Comparison of ENCODE assay signal across 24 mouse cellular contexts in genomic region chr9:16486229-16486628, GRCm38 (mm10). TPM values are rescaled to one million over a fixed set of nuclear protein-coding genes. Genes with fewer than 3 reads are reported as not detected.
DNase-seq lines count a peak whose midpoint lies in the region; ATAC-seq and TF ChIP-seq lines count a peak whose summit lies in the region.
"Had no signal": no experiment of that assay in that cellular context is flagged by ENCODE, and none has a peak within 500 bp of the region (broad histone marks: within the 10 kb centered on the region; RNA-seq: fewer than 3 reads in every experiment).

No protein-coding gene starts in this region.

- ATAC-seq in hindbrain, embryonic 11.5 days (ENCODE audit: low FRiP score), result no peak
- ATAC-seq in hindbrain, embryonic 13.5 days (ENCODE audit: low FRiP score), result no peak
- no peak for ATAC-seq in midbrain, embryonic 12.5 days (ENCODE audit: low FRiP score, low read depth)
- ATAC-seq in midbrain, postnatal 0 days (ENCODE audit: low FRiP score), result no peak
- ATAC-seq in midbrain, embryonic 14.5 days (ENCODE audit: low FRiP score, low TSS enrichment), result no peak
- ATAC-seq in midbrain, embryonic 15.5 days (replicated peaks), result no peak
- no peak for ATAC-seq in megakaryocyte progenitor cell, adult 5-6 weeks (replicated peaks; ENCODE audit: poor library complexity)
- ATAC-seq: activated CD4-positive, CD25-positive, alpha-beta regulatory T cell, adult 4 months; forebrain, embryonic 13.5 days; forebrain, embryonic 15.5 days; Patski had no signal

- 0 out of 2 replicates have a peak, but pooled peaks cover 2% of the 10 kb centered on the region for H3K4me1 ChIP-seq in hindbrain, embryonic 11.5 days (replicated peaks; ENCODE audit: control insufficient read depth, insufficient read depth, low read length)
- H3K4me1 ChIP-seq in hindbrain, embryonic 13.5 days (replicated peaks), result peaks cover 44% of the 10 kb centered on the region
- H3K4me1 ChIP-seq in midbrain, embryonic 12.5 days, result peaks cover 46% of the 10 kb centered on the region
- 0 out of 2 replicates have a peak, but pooled peaks cover 5% of the 10 kb centered on the region for H3K4me1 ChIP-seq in midbrain, postnatal 0 days (ENCODE audit: insufficient read depth, low read length)
- peaks cover 37% of the 10 kb centered on the region for H3K4me1 ChIP-seq in midbrain, embryonic 14.5 days (ENCODE audit: control insufficient read depth, insufficient read depth, low read length)
- H3K4me1 ChIP-seq in midbrain, embryonic 15.5 days, result peaks cover 36% of the 10 kb centered on the region
- peaks cover 0 to 16% of the 10 kb centered on the region in 2 experiments; a peak in 2 of 4 replicates for H3K4me1 ChIP-seq in CH12.LX (ENCODE audit: control insufficient read depth in 1 of 2, insufficient read depth in 2 of 2)
- H3K4me1 ChIP-seq: embryonic facial prominence, embryonic 12.5 days had no signal

- H3K4me3 ChIP-seq in hindbrain, embryonic 11.5 days (ENCODE audit: low read depth, low read length), result no peak overlapping the region
- H3K4me3 ChIP-seq in hindbrain, embryonic 13.5 days, result no peak overlapping the region
- H3K4me3 ChIP-seq in midbrain, embryonic 12.5 days, result no peak overlapping the region
- no peak overlapping the region for H3K4me3 ChIP-seq in midbrain, postnatal 0 days (ENCODE audit: low read depth, low read length)
- no peak overlapping the region for H3K4me3 ChIP-seq in midbrain, embryonic 14.5 days (replicated peaks; ENCODE audit: low read depth, low read length)
- H3K4me3 ChIP-seq in midbrain, embryonic 15.5 days, result no peak overlapping the region
- H3K4me3 ChIP-seq in CH12.LX (replicated peaks in 1 of 3; ENCODE audit: low read depth in 2 of 3, low read length in 2 of 3, poor library complexity in 1 of 3), result no peak overlapping the region
- H3K4me3 ChIP-seq: embryonic facial prominence, embryonic 10.5 days; embryonic facial prominence, embryonic 12.5 days; forebrain, embryonic 13.5 days; forebrain, embryonic 15.5 days had no signal

- TF ChIP-seq EP300 in CH12.LX (IDR thresholded peaks at IDR 0.05; ENCODE audit: low read length), result peak; percentile 50; the same call in 1 of the 2 replicates

- no peaks in the 10 kb centered on the region for H3K27me3 ChIP-seq in hindbrain, embryonic 11.5 days (ENCODE audit: control insufficient read depth, insufficient read depth, low read length)
- H3K27me3 ChIP-seq in hindbrain, embryonic 13.5 days, result no peaks in the 10 kb centered on the region
- H3K27me3 ChIP-seq in midbrain, embryonic 12.5 days, result no peaks in the 10 kb centered on the region
- no peaks in the 10 kb centered on the region for H3K27me3 ChIP-seq in midbrain, postnatal 0 days (ENCODE audit: insufficient read depth, low read length)
- H3K27me3 ChIP-seq in midbrain, embryonic 14.5 days (ENCODE audit: control insufficient read depth, insufficient read depth, low read length), result no peaks in the 10 kb centered on the region
- H3K27me3 ChIP-seq in midbrain, embryonic 15.5 days (replicated peaks), result no peaks in the 10 kb centered on the region
- no peaks in the 10 kb centered on the region for H3K27me3 ChIP-seq in CH12.LX (replicated peaks)
- H3K27me3 ChIP-seq: embryonic facial prominence, embryonic 12.5 days; forebrain, embryonic 13.5 days; forebrain, embryonic 15.5 days had no signal

- 88% methylated on average over 1 of the region's 1 CpGs for WGBS in hindbrain, embryonic 11.5 days
- WGBS in hindbrain, embryonic 13.5 days, result 83% methylated on average over 1 of the region's 1 CpGs
- WGBS in midbrain, embryonic 12.5 days, result 87% methylated on average over 1 of the region's 1 CpGs
- WGBS in midbrain, postnatal 0 days, result 91% methylated on average over 1 of the region's 1 CpGs
- WGBS in midbrain, embryonic 14.5 days, result 89% methylated on average over 1 of the region's 1 CpGs
- 77% methylated on average over 1 of the region's 1 CpGs for WGBS in midbrain, embryonic 15.5 days

- no peaks in the 10 kb centered on the region for H3K36me3 ChIP-seq in hindbrain, embryonic 11.5 days (ENCODE audit: control insufficient read depth, insufficient read depth, low read length)
- no peaks in the 10 kb centered on the region for H3K36me3 ChIP-seq in hindbrain, embryonic 13.5 days
- H3K36me3 ChIP-seq in midbrain, embryonic 12.5 days, result no peaks in the 10 kb centered on the region
- H3K36me3 ChIP-seq in midbrain, postnatal 0 days (ENCODE audit: insufficient read depth, low read length), result no peaks in the 10 kb centered on the region
- no peaks in the 10 kb centered on the region for H3K36me3 ChIP-seq in midbrain, embryonic 14.5 days (ENCODE audit: control insufficient read depth, insufficient read depth, low read length)
- no peaks in the 10 kb centered on the region for H3K36me3 ChIP-seq in midbrain, embryonic 15.5 days (replicated peaks)
- H3K36me3 ChIP-seq in CH12.LX (replicated peaks in 1 of 2; ENCODE audit: control insufficient read depth in 1 of 2, insufficient read depth in 1 of 2, low read length in 1 of 2), result no peaks in the 10 kb centered on the region
- H3K36me3 ChIP-seq: embryonic facial prominence, embryonic 10.5 days; embryonic facial prominence, embryonic 12.5 days; forebrain, embryonic 15.5 days; G1E had no signal

- no peaks in the 10 kb centered on the region for H3K79me2 ChIP-seq in CH12.LX (replicated peaks; ENCODE audit: control insufficient read depth, extremely low read depth, insufficient read depth, poor library complexity, severe bottlenecking)

- dilution Hi-C loops in CH12.LX (cut with MboI; ENCODE audit: extremely low pct_ligation_motif_present, extremely low pct_unique_long_range_greater_than_20kb, low sequenced_read_pairs), result no loop called here

- TF ChIP-seq RAD21 in CH12.LX (IDR thresholded peaks at IDR 0.05; ENCODE audit: low read depth, low read length), result no peak

- in situ Hi-C loops in CH12.LX (cut with MboI; ENCODE audit: low pct_ligation_motif_present, low pct_unique_long_range_greater_than_20kb, low sequenced_read_pairs), result no loop called here

- no peak overlapping the region for H3K4me2 ChIP-seq in hindbrain, embryonic 11.5 days (replicated peaks; ENCODE audit: low read depth, low read length)
- H3K4me2 ChIP-seq in hindbrain, embryonic 13.5 days, result no peak overlapping the region
- no peak overlapping the region for H3K4me2 ChIP-seq in midbrain, embryonic 12.5 days (replicated peaks)
- H3K4me2 ChIP-seq in midbrain, postnatal 0 days (ENCODE audit: low read depth, low read length, poor library complexity, severe bottlenecking), result no peak overlapping the region
- H3K4me2 ChIP-seq in midbrain, embryonic 14.5 days (ENCODE audit: low read length), result no peak overlapping the region
- no peak overlapping the region for H3K4me2 ChIP-seq in midbrain, embryonic 15.5 days
- H3K4me2 ChIP-seq in CH12.LX (ENCODE audit: insufficient read depth, low read depth, poor library complexity, severe bottlenecking), result no peak overlapping the region
- H3K4me2 ChIP-seq: embryonic facial prominence, embryonic 12.5 days; forebrain, embryonic 15.5 days had no signal

- H3K27ac ChIP-seq in hindbrain, embryonic 11.5 days (ENCODE audit: low read depth, low read length), result peak overlapping the region; percentile 31; the same call in 1 of the 2 replicates
- no peak overlapping the region for H3K27ac ChIP-seq in hindbrain, embryonic 13.5 days
- 0 out of 2 replicates have a peak overlapping the region, but pooled peaks have one; percentile 10 for H3K27ac ChIP-seq in midbrain, embryonic 12.5 days (replicated peaks)
- H3K27ac ChIP-seq in midbrain, postnatal 0 days (ENCODE audit: low read depth, low read length), result no peak overlapping the region
- H3K27ac ChIP-seq in midbrain, embryonic 14.5 days (replicated peaks; ENCODE audit: low read depth, low read length), result 0 out of 2 replicates have a peak overlapping the region, but pooled peaks have one; percentile 55
- H3K27ac ChIP-seq in midbrain, embryonic 15.5 days, result no peak overlapping the region; the same call in 1 of the 2 replicates
- no peak overlapping the region for H3K27ac ChIP-seq in CH12.LX (ENCODE audit: insufficient read depth, low read depth)
- H3K27ac ChIP-seq: embryonic facial prominence, embryonic 10.5 days; embryonic facial prominence, embryonic 12.5 days; forebrain, embryonic 15.5 days had no signal

- no peak for DNase-seq in hindbrain, embryonic 11.5 days (ENCODE audit: low spot score)
- no peak for DNase-seq in midbrain, postnatal 0 days (ENCODE audit: low spot score)
- DNase-seq in midbrain, embryonic 14.5 days, result no peak
- DNase-seq in CH12.LX (ENCODE audit: extremely low read depth), result peak; percentile 45
- DNase-seq: adrenal gland, adult 8-10 months; adrenal gland, postnatal 14 days; adrenal gland, postnatal 36 days; cerebellum, adult 11-12 months; cerebellum, adult 2 months; cerebellum, adult 9-10 months; cerebellum, postnatal 10 days; cerebellum, postnatal 25 days had no signal

- no peaks in the 10 kb centered on the region for H3K9me3 ChIP-seq in hindbrain, embryonic 11.5 days (ENCODE audit: control insufficient read depth, low read length)
- no peaks in the 10 kb centered on the region for H3K9me3 ChIP-seq in hindbrain, embryonic 13.5 days
- H3K9me3 ChIP-seq in midbrain, embryonic 12.5 days, result no peaks in the 10 kb centered on the region
- no peaks in the 10 kb centered on the region for H3K9me3 ChIP-seq in midbrain, postnatal 0 days (ENCODE audit: low read length)
- H3K9me3 ChIP-seq in midbrain, embryonic 14.5 days (ENCODE audit: control insufficient read depth, low read length), result no peaks in the 10 kb centered on the region
- no peaks in the 10 kb centered on the region for H3K9me3 ChIP-seq in midbrain, embryonic 15.5 days
- no peaks in the 10 kb centered on the region for H3K9me3 ChIP-seq in CH12.LX (replicated peaks; ENCODE audit: low read length)
- H3K9me3 ChIP-seq: embryonic facial prominence, embryonic 10.5 days; embryonic facial prominence, embryonic 12.5 days; forebrain, embryonic 13.5 days; forebrain, embryonic 15.5 days; G1E had no signal

- no peak for TF ChIP-seq CTCF in midbrain, postnatal 0 days (IDR thresholded peaks at IDR 0.05)
- no peak for TF ChIP-seq CTCF in CH12.LX (conservative IDR thresholded peaks at IDR 0.05 in 1 of 2, IDR thresholded peaks at IDR 0.05 in 1 of 2; ENCODE audit: low read depth in 2 of 2, low read length in 2 of 2)

- TF ChIP-seq POLR2A in CH12.LX (IDR thresholded peaks at IDR 0.05; ENCODE audit: low read depth, low read length), result no peak

- no peak overlapping the region for H3K9ac ChIP-seq in hindbrain, embryonic 11.5 days (ENCODE audit: low read depth, low read length)
- H3K9ac ChIP-seq in hindbrain, embryonic 13.5 days, result no peak overlapping the region
- H3K9ac ChIP-seq in midbrain, embryonic 12.5 days (replicated peaks), result no peak overlapping the region
- no peak overlapping the region for H3K9ac ChIP-seq in midbrain, postnatal 0 days (replicated peaks; ENCODE audit: low read length, poor library complexity, severe bottlenecking)
- H3K9ac ChIP-seq in midbrain, embryonic 14.5 days (replicated peaks; ENCODE audit: low read length), result no peak overlapping the region
- no peak overlapping the region for H3K9ac ChIP-seq in midbrain, embryonic 15.5 days
- no peak overlapping the region for H3K9ac ChIP-seq in CH12.LX (ENCODE audit: insufficient read depth, low read depth)
- H3K9ac ChIP-seq: embryonic facial prominence, embryonic 12.5 days; forebrain, embryonic 13.5 days; forebrain, embryonic 15.5 days had no signal

RNA-seq across cellular contexts. Expression of gene Fat3, which starts 14.9 kb away (rescaled TPM):
- 12.7 and 15.5 TPM in 2 replicates for polyA plus RNA-seq in hindbrain, embryonic 11.5 days (2014; fragmentation: Nextera tagmentation; extraction: Ambion mirVana)
- 12.8 and 13.7 TPM in 2 replicates for polyA plus RNA-seq in hindbrain, embryonic 13.5 days (2015; fragmentation: Nextera tagmentation; extraction: Ambion mirVana)
- polyA plus RNA-seq in midbrain, embryonic 12.5 days (2016; fragmentation: Nextera tagmentation; extraction: Ambion mirVana), result 12.3 and 13.2 TPM in 2 replicates
- 63.7 and 75.7 TPM in 2 replicates for total RNA-seq in midbrain, postnatal 0 days (2014; rRNA removed)
- 7.1 and 7.6 TPM in 2 replicates for polyA plus RNA-seq in midbrain, postnatal 0 days (2015; fragmentation: Nextera tagmentation; extraction: Ambion mirVana)
- polyA plus RNA-seq in midbrain, embryonic 14.5 days (2014; fragmentation: Nextera tagmentation; extraction: Ambion mirVana), result 22.0 and 27.6 TPM in 2 replicates
- polyA plus RNA-seq in midbrain, embryonic 15.5 days (2015; fragmentation: Nextera tagmentation; extraction: Ambion mirVana), result 14.4 and 15.5 TPM in 2 replicates
- not detected in 2 replicates for total RNA-seq in CH12.LX (2012; rRNA removed)
- total RNA-seq in CH12.LX (2014; rRNA removed), result 0.03 TPM in 1 of 2 replicates, not detected in the other
- polyA plus RNA-seq in CH12.LX (2012; ENCODE audit: insufficient read length, low read depth), result 0.07 TPM in 1 of 2 replicates, not detected in the other
- total RNA-seq in megakaryocyte progenitor cell, adult 5-6 weeks (2015), result not detected in 2 replicates
- total RNA-seq in megakaryocyte progenitor cell, adult 5-6 weeks (2017), result not detected in 2 replicates
- polyA plus RNA-seq: C2C12, G1E had no signal

Comparison
In these comparisons a context has a peak if more than half of its experiments do, and no peak if none do; other contexts are left out.
1. H3K27ac ChIP-seq: peak in hindbrain, embryonic 11.5 days (single experiment), midbrain, embryonic 12.5 days (single experiment) and midbrain, embryonic 14.5 days (single experiment); none in hindbrain, embryonic 13.5 days (single experiment), midbrain, postnatal 0 days (single experiment), midbrain, embryonic 15.5 days (single experiment) and CH12.LX (single experiment).